In the genomic region with DNA sequence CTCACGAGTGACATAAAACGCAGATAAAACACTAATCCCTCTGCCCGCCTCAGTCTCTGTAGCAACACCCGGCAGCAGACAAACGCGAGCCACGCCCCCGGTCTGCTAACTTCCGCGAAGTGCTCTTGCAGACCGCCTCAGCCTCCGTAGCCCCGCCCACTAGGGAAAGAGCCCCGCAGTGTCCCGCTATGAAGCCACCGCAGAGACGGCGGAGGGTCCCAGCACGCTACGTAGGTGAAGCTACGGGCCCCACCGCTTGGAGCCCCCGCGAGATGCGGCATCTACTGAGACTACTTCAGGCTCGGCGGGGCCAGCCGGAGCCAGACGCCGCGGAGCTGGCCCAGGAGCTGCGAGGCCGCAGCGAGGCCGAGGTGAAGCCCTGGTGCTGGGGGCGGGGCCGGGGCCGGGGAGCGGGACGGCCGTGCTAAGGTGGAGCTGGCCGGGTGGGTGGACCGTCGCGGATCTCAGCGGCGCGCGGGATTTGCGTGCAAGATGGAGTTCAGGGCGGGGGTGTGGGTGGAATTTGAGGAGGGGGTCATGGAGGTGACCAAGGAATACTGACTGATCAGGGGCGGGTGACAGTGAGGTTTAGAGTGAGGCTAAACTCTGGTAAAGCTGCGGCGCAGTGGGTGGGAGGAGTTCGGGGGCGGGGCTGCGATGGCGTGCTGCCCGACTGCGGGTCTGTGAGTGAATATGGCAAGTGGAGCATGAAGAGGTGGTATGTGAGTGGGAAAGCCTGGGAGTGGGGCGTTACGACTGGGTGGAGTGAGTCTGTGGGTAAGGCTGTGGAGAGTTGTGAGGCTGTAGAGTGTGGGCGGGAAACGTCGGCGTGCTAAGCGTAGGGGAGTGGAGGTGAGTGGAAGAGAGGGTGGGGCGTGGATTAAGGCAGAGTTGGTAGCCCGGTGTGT, we compare ENCODE assay signal across 8 mouse cellular contexts. TPM values are rescaled to one million over a fixed set of nuclear protein-coding genes. Genes with fewer than 3 reads are reported as not detected.
DNase-seq lines count a peak whose midpoint lies in the region; ATAC-seq lines count a peak whose summit lies in the region.

Gene Snapc2, plus strand, starts transcription at position 147 of the 908 bp plus-strand sequence.

- peak within 1 kb of the TSS; percentile 92 for H3K27ac ChIP-seq in hindbrain, embryonic 15.5 days (replicated peaks)
- H3K27ac ChIP-seq in macrophage = peak within 1 kb of the TSS; percentile 36

- H3K4me1 ChIP-seq in hindbrain, embryonic 15.5 days (replicated peaks) = peaks cover 45% of the 10 kb centered on the region

- H3K9me3 ChIP-seq in hindbrain, embryonic 15.5 days = no peaks in the 10 kb centered on the region

- no peaks in the 10 kb centered on the region for H3K27me3 ChIP-seq in hindbrain, embryonic 15.5 days

- peaks cover 20% of the 10 kb centered on the region for H3K36me3 ChIP-seq in hindbrain, embryonic 15.5 days
- peaks cover 18% of the 10 kb centered on the region; the same call in 1 of the 2 replicates for H3K36me3 ChIP-seq in macrophage (ENCODE audit: inconsistent target)

- under 1% methylated on average over 69 of the region's 69 CpGs for WGBS in hindbrain, embryonic 15.5 days
- under 1% methylated on average over 64 of the region's 69 CpGs for WGBS in macrophage (ENCODE audit: missing documents)

- peak within 1 kb of the TSS; percentile 68 for H3K4me2 ChIP-seq in hindbrain, embryonic 15.5 days

- peak; percentile 97 for DNase-seq in R1 (ENCODE audit: low read depth, low spot score)
- DNase-seq in cerebellum, postnatal 25 days = peak; percentile 95 to 97
- peak; percentile 95 to 96 for DNase-seq in frontal cortex, postnatal 36 days (ENCODE audit: low spot score in 2 of 2)
- DNase-seq in left cerebral cortex, adult 18-20 months (ENCODE audit: low spot score in 2 of 2) = peak; percentile 96
- DNase-seq in right cerebral cortex, adult 18-20 months = peak; percentile 96
- DNase-seq in urinary bladder, postnatal 10 days (ENCODE audit: low spot score) = peak; percentile 83

- H3K79me2 ChIP-seq in macrophage (ENCODE audit: inconsistent target) = peaks cover 5% of the 10 kb centered on the region; the same call in 1 of the 2 replicates

- peak; percentile 85 for ATAC-seq in hindbrain, embryonic 15.5 days (ENCODE audit: low FRiP score, low read depth)

- peak within 1 kb of the TSS; percentile 57 for H3K4me3 ChIP-seq in hindbrain, embryonic 15.5 days
- H3K4me3 ChIP-seq in macrophage (ENCODE audit: inconsistent target) = peak within 1 kb of the TSS; percentile 67

- peak within 1 kb of the TSS; percentile 70 for H3K9ac ChIP-seq in hindbrain, embryonic 15.5 days

RNA-seq across cellular contexts. Expression of gene Snapc2, which starts in this region (rescaled TPM):
- 64.5 and 75.6 TPM in 2 replicates for polyA plus RNA-seq in hindbrain, embryonic 15.5 days (2015; fragmentation: Nextera tagmentation; extraction: Ambion mirVana)
- total RNA-seq in left cerebral cortex, adult 18-20 months (2021) = 10 to 100 TPM; 30.6 to 31.8 TPM
- 10 to 100 TPM in 1 of 26 experiments, 1 to 10 TPM in 25; 1.2 to 35.4 (median 3.9) TPM for total RNA-seq in macrophage (2018; cell fraction: chromatin; rRNA removed)
- 10 to 100 TPM in 25 of 26 experiments, 1 to 10 TPM in 1; 9.6 to 20.7 (median 15.3) TPM for total RNA-seq in macrophage (2018; cell fraction: cytosol; rRNA removed)
- total RNA-seq in macrophage (2018; cell fraction: nucleus; rRNA removed) = 10 to 100 TPM in 3 of 26 experiments, 1 to 10 TPM in 23; 2.7 to 11.6 (median 6.3) TPM
- 8.9 to 16.2 TPM (median 13.4 TPM) in 3 replicates for polyA plus RNA-seq in macrophage (2018)

Comparison
In these comparisons a context has a peak if more than half of its experiments do, and no peak if none do; other contexts are left out.
1. Peak in every context shown above with its lines: DNase-seq, ATAC-seq, H3K4me3 ChIP-seq and H3K27ac ChIP-seq.